Mouse (Mus musculus) hindbrain, embryonic 12.5 days (tissue): ENCODE measurements at regions not wholly inside any gene's neighbourhood (a gene's known extent, or its start where the extent isn't known, plus 50 kb on each side); places are given as distances from the start of the nearest gene placed in this dataset.

ENCODE experiments used
- ATAC-seq: fragments of 200-750 bp; cut with Nextera tagmentation; 2 replicates; pipeline ENCODE4 v1.8.0; 2017; ENCODE audit warnings: moderate TSS enrichment; ENCODE audit not compliant: low FRiP score
- H3K27ac ChIP-seq: fragments of 300-500 bp; sonication (generic); 2 replicates; pipeline ENCODE4 v1.5.1; 2016; ENCODE audit warnings: mild to moderate bottlenecking
- H3K27me3 ChIP-seq: fragments of 300-500 bp; sonication (generic); 2 replicates; pipeline ENCODE4 v1.6.1; 2016; ENCODE audit warnings: mild to moderate bottlenecking
- H3K36me3 ChIP-seq: fragments of 300-500 bp; sonication (generic); 2 replicates; pipeline ENCODE4 v1.6.1; 2016; ENCODE audit warnings: mild to moderate bottlenecking
- H3K4me1 ChIP-seq: fragments of 300-500 bp; sonication (generic); 2 replicates; pipeline ENCODE4 v1.6.1; 2016
- H3K4me2 ChIP-seq: fragments of 300-500 bp; sonication (generic); replicated peaks from 2 replicates; pipeline ENCODE4 v1.6.1; 2016; ENCODE audit warnings: mild to moderate bottlenecking
- H3K4me3 ChIP-seq: fragments of 300-500 bp; sonication (generic); 2 replicates; pipeline ENCODE4 v1.5.1; 2016; ENCODE audit warnings: mild to moderate bottlenecking
- H3K9ac ChIP-seq: fragments of 300-500 bp; sonication (generic); 2 replicates; pipeline ENCODE4 v1.6.1; 2016; ENCODE audit warnings: mild to moderate bottlenecking, moderate library complexity
- H3K9me3 ChIP-seq: fragments of 300-500 bp; sonication (generic); replicated peaks from 2 replicates; pipeline ENCODE4 v1.6.1; 2016; ENCODE audit warnings: mild to moderate bottlenecking
- WGBS: fragments of 180-500 bp; shearing (Covaris S2); methylation state at CpG from one replicate; pipeline ENCODE4 v1.1.7; 2016; 5-methylcytosine and 5-hydroxymethylcytosine counted together

GRCm38 (mm10) chr12:25300804-25301390 lies 204.0 kb upstream of the Id2 start:
- ATAC-seq: no peak
- 73% methylated on average over 9 of the region's 9 CpGs for WGBS

DNA sequence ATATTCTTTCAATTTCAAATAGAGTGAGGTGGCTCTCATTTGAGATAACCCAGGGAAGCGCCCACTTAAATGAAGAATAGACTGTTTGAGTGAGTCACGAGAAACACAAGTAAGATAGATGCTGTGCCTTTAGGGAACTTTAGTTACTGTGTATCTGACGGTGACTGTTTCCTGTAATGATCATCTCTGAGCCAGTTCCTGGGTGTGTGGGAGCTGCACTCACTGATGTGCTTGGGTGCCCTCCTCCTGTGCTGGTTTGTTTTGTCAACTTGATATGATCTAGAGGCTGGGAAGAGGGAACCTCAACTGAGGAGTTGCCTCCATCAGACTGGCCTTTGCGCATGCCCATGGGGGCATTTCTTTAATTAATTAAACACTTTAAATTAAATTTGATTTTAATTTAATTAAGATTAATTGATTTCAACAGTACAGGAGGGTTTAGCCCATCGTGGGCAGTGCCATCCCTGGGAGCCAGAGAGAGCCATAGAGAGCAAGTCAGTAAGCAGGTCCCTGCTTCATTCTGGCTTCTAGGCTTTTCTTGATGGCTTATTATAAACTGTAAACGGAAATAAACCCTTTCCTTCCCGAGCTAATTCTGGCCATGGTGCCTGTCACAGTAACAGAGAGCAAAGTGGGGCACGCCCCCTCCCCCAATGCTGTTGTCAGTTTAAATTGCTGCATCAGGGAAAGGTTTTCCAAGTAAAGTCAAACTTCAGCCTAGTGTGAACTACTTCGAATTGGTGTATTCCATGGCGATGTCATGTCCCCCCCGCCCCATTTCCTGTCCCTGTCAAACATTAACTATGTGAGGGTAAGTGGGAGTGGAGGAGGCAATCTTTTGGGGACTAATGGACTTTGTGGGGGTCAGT lies 202.9 kb upstream of the Id2 start:
- no peaks in the 10 kb centered on the region for H3K36me3 ChIP-seq
- H3K4me3 ChIP-seq: no peak overlapping the region
- WGBS: 80% methylated on average over 11 of the region's 11 CpGs
- no peak overlapping the region for H3K4me2 ChIP-seq
- no peak for ATAC-seq
- no peak overlapping the region for H3K27ac ChIP-seq
- no peak overlapping the region for H3K9ac ChIP-seq
- peaks cover 16% of the 10 kb centered on the region for H3K4me1 ChIP-seq
- H3K27me3 ChIP-seq: no peaks in the 10 kb centered on the region
- no peaks in the 10 kb centered on the region for H3K9me3 ChIP-seq

More at GRCm38 (mm10) chr12:25300804-25301390, 204.0 kb upstream of the Id2 start:
- H3K4me3 ChIP-seq: no peak overlapping the region
- no peak overlapping the region for H3K27ac ChIP-seq
- H3K36me3 ChIP-seq: no peaks in the 10 kb centered on the region
- peaks cover 20% of the 10 kb centered on the region for H3K4me1 ChIP-seq
- no peak overlapping the region for H3K9ac ChIP-seq
- no peaks in the 10 kb centered on the region for H3K9me3 ChIP-seq
- no peak overlapping the region for H3K4me2 ChIP-seq
- H3K27me3 ChIP-seq: no peaks in the 10 kb centered on the region

GRCm38 (mm10) chr12:25298766-25299165 lies 201.8 kb upstream of the Id2 start:
- H3K4me3 ChIP-seq: no peak overlapping the region
- H3K9me3 ChIP-seq: no peaks in the 10 kb centered on the region
- no peaks in the 10 kb centered on the region for H3K27me3 ChIP-seq
- H3K4me1 ChIP-seq: peaks cover 18% of the 10 kb centered on the region
- H3K4me2 ChIP-seq: no peak overlapping the region
- H3K9ac ChIP-seq: no peak overlapping the region
- ATAC-seq: no peak
- no peak overlapping the region for H3K27ac ChIP-seq
- no peaks in the 10 kb centered on the region for H3K36me3 ChIP-seq
- WGBS: 88% methylated on average over 3 of the region's 3 CpGs

DNA sequence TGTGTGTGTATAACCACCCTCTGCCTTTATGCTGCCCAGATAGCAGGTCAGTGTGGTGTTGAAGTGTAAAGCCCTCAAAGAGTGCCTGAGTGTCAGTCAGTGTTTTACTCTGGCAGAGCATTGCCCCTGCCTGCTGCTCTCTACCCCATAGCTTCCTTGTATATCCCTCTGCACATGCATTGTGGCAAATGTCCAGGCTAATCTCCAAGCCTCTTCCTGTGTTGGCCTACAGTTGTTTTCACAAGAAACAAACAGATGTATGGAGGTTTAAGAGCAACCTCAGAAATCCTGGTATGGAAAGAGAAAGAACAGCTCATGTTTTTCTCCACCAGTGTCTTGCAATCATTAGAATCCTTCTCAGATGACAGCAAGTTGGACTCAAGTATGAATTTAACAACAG lies 201.0 kb upstream of the Id2 start:
- Histone ChIP-seq H3K4me1 (peaks cover 15% of the 10 kb centered on the region), H3K9me3 (no peaks in the 10 kb centered on the region), H3K27ac (no peak overlapping the region), H3K9ac (no peak overlapping the region), H3K4me3 (no peak overlapping the region), H3K27me3 (no peaks in the 10 kb centered on the region), H3K4me2 (no peak overlapping the region), H3K36me3 (no peaks in the 10 kb centered on the region)
- no peak for ATAC-seq

GRCm38 (mm10) chr12:25296648-25297047 lies 199.7 kb upstream of the Id2 start:
- no peak for ATAC-seq
- no peak overlapping the region for H3K4me3 ChIP-seq
- H3K4me2 ChIP-seq: no peak overlapping the region
- H3K9me3 ChIP-seq: no peaks in the 10 kb centered on the region
- 96% methylated on average over 3 of the region's 3 CpGs for WGBS
- H3K9ac ChIP-seq: no peak overlapping the region
- H3K36me3 ChIP-seq: no peaks in the 10 kb centered on the region
- H3K27ac ChIP-seq: no peak overlapping the region
- H3K4me1 ChIP-seq: peaks cover 15% of the 10 kb centered on the region
- no peaks in the 10 kb centered on the region for H3K27me3 ChIP-seq

DNA sequence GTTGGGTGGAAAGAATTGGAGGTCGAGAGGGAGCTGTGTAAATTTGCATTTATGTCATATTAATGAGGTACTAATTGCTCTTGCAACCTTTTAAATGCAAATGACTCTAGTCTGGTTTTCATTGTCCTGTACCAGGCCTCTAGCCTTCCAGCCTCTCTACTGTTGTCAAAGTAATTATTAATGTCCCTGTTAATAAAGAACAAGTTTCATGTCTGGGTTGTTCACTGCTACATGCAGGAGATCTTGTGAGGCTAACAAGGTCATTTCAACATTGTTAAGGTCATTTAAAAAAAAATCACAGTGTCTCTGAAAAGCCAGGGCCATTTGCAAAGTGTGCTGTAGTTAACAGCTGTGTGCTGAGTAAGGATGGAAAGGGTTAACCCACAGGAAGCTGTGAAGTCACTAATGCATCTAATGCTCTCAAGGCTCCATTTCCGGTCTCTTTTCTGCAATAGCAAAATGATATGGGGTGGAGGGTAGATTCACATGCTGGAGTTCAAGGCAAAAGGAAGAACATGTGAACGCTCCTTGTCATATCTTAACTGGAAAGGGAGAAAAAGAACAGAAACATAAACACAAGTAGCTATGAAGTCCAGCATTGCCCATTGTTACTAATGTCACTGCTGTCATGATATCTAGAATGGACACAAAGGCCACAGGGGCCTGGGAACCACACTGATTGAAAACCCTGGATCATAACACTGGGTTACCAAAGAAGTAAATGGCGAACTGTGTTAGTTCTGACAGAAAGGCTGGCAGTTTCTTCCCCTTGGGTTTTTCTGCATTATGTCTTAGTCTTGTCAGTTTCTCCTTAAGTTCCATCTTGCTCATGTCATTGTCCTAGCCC lies 197.5 kb upstream of the Id2 start:
- ATAC-seq: no peak
- Histone ChIP-seq H3K27me3 (no peaks in the 10 kb centered on the region), H3K4me3 (no peak overlapping the region), H3K9ac (no peak overlapping the region), H3K36me3 (no peaks in the 10 kb centered on the region), H3K4me1 (peaks cover 15% of the 10 kb centered on the region), H3K4me2 (no peak overlapping the region), H3K27ac (no peak overlapping the region), H3K9me3 (no peaks in the 10 kb centered on the region)
- WGBS: 55% methylated on average over 4 of the region's 4 CpGs

DNA sequence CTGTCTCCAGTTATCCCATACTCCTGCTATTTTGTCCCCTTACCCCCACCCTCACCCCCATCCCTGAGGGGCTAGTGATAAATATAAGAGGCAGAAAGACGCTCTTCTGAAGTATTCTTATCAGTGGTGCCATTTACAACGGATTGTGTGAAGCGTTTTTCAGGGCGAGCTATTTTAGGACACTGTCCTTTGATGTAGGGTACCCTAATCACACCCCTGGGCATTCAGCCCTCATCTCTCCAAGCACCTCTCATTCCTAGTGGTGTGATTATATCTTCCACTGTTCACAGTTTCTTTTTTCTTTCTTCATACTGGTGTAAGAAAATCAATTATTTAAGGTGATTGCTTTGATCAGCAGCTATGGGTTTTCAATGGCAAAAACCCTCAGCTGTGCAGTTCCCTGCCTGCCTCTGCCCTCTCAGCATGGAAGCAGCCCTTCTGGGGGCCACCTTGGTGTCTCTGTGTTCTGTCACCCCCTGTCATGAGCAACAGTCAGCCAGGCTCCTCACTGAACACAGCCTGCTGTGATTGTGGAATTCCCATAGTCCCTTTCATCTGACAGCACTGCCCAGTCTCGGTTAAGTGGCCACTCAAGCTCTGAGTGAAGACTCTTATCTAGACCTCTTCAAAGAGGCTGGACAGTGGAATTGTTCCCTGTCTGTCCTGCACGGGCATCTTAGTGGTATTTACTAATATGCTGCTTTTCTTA lies 196.7 kb upstream of the Id2 start:
- Histone ChIP-seq H3K27me3 (no peaks in the 10 kb centered on the region), H3K4me2 (no peak overlapping the region), H3K36me3 (no peaks in the 10 kb centered on the region), H3K27ac (no peak overlapping the region), H3K9ac (no peak overlapping the region), H3K4me3 (no peak overlapping the region), H3K9me3 (no peaks in the 10 kb centered on the region), H3K4me1 (peaks cover 15% of the 10 kb centered on the region)
- 43% methylated on average over 6 of the region's 6 CpGs for WGBS
- no peak for ATAC-seq

- Histone ChIP-seq H3K27me3 (no peaks in the 10 kb centered on the region), H3K4me3 (no peak overlapping the region), H3K9ac (no peak overlapping the region), H3K36me3 (no peaks in the 10 kb centered on the region), H3K4me1 (peaks cover 11% of the 10 kb centered on the region), H3K27ac (no peak overlapping the region), H3K4me2 (no peak overlapping the region), H3K9me3 (no peaks in the 10 kb centered on the region)
- WGBS: 92% methylated on average over 2 of the region's 2 CpGs
- ATAC-seq: no peak
These were observed 192.4 kb upstream of the Id2 start for GRCm38 (mm10) chr12:25289381-25289780.

- ATAC-seq: no peak
- H3K4me2 ChIP-seq: no peak overlapping the region
- no peak overlapping the region for H3K27ac ChIP-seq
- no peaks in the 10 kb centered on the region for H3K27me3 ChIP-seq
- 79% methylated on average over 3 of the region's 3 CpGs for WGBS
- H3K9ac ChIP-seq: no peak overlapping the region
- no peaks in the 10 kb centered on the region for H3K36me3 ChIP-seq
- H3K4me3 ChIP-seq: no peak overlapping the region
- no peaks in the 10 kb centered on the region for H3K9me3 ChIP-seq
- peaks cover 3% of the 10 kb centered on the region; the same call in 1 of the 2 replicates for H3K4me1 ChIP-seq
These were observed 186.9 kb upstream of the Id2 start for GRCm38 (mm10) chr12:25283808-25284207.

GRCm38 (mm10) chr12:25281438-25281837 lies 184.5 kb upstream of the Id2 start:
- no peak overlapping the region for H3K27ac ChIP-seq
- H3K9ac ChIP-seq: no peak overlapping the region
- no peak for ATAC-seq
- peaks cover 3% of the 10 kb centered on the region; the same call in 1 of the 2 replicates for H3K4me1 ChIP-seq
- no peak overlapping the region for H3K4me3 ChIP-seq
- no peaks in the 10 kb centered on the region for H3K36me3 ChIP-seq
- WGBS: 81% methylated on average over 1 of the region's 1 CpGs
- H3K4me2 ChIP-seq: no peak overlapping the region
- H3K9me3 ChIP-seq: no peaks in the 10 kb centered on the region
- H3K27me3 ChIP-seq: no peaks in the 10 kb centered on the region

GRCm38 (mm10) chr12:25273631-25274305 lies 176.8 kb upstream of the Id2 start:
- Histone ChIP-seq H3K9ac (no peak overlapping the region), H3K4me3 (no peak overlapping the region), H3K4me2 (no peak overlapping the region), H3K4me1 (peaks cover 18% of the 10 kb centered on the region), H3K27ac (no peak overlapping the region), H3K27me3 (no peaks in the 10 kb centered on the region; the same call in 1 of the 2 replicates), H3K36me3 (no peaks in the 10 kb centered on the region), H3K9me3 (no peaks in the 10 kb centered on the region)
- no peak for ATAC-seq
- 76% methylated on average over 6 of the region's 6 CpGs for WGBS
